Mouse (Mus musculus): Measurements from ENCODE around the gene Odf3l1. TPM values are rescaled to one million over a fixed set of nuclear protein-coding genes. Genes with fewer than 3 reads are reported as not detected.

The Odf3l1 gene
- total RNA-seq, 2 experiments from 2014 or later = not detected

- ATAC-seq (replicated peaks; ENCODE audit: poor library complexity, severe bottlenecking) = no peak
Observed at GRCm38 (mm10) chr9:56882818-56883217, 18.3 kb upstream of the Odf3l1 start.

DNA sequence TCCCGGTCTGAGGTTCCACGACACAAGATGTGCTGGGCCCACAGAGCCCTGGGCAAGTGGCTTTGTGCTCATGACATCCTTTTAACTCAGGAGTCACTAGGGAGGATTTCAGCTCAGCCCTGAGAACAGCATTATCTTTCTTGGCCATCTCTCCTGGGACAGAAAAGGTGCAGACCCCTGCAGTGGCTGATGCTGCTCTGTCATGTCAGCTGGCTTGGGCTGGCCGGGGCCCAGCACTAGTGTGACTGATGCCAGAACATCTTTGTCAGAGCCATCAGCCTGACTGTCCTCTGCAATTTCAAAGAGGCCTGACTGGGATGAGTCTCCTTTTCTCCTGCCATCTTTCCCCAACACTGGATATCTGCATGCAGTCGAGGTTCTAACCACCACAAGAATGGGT lies 17.8 kb upstream of the Odf3l1 start:
- no peak for ATAC-seq (replicated peaks; ENCODE audit: poor library complexity, severe bottlenecking)

DNA sequence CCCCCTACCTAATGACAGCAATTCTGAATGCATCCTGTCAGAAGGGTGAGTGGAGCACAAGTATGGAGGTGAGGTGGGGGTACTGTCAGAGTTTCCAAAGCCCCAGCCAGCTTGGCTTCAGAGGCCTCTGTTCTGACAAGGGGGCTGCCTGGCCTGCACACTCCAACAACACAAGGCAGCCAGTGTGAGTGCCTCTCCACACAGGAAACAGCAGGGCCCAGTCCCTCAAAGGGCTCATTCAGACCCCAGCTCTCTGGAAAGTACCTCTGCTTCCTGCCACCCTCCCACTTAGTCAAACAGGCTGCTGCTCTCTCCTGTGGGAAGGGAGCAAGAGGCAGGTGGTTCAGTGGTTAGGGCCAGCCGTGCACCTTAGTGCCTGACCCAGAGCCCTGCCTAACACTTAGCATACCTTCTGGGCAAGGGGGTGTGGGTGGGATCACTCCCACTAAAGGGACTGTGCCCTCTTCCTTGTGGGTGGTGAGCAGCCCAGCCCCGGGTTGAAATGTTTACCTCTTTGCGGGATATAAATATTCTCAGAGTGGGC lies 17.1 kb upstream of the Odf3l1 start:
- no peak for ATAC-seq (replicated peaks; ENCODE audit: poor library complexity, severe bottlenecking)

- no peak for ATAC-seq (replicated peaks; ENCODE audit: poor library complexity, severe bottlenecking)
Observed at GRCm38 (mm10) chr9:56880790-56881189, 16.3 kb upstream of the Odf3l1 start.

- ATAC-seq (replicated peaks; ENCODE audit: poor library complexity, severe bottlenecking) = no peak
Observed at GRCm38 (mm10) chr9:56877284-56877683, 12.8 kb upstream of the Odf3l1 start.

GRCm38 (mm10) chr9:56876784-56877183 lies 12.3 kb upstream of the Odf3l1 start:
- no peak for ATAC-seq (replicated peaks; ENCODE audit: poor library complexity, severe bottlenecking)

GRCm38 (mm10) chr9:56873097-56873496 lies 8.6 kb upstream of the Odf3l1 start:
- no peak for ATAC-seq (replicated peaks; ENCODE audit: poor library complexity, severe bottlenecking)

DNA sequence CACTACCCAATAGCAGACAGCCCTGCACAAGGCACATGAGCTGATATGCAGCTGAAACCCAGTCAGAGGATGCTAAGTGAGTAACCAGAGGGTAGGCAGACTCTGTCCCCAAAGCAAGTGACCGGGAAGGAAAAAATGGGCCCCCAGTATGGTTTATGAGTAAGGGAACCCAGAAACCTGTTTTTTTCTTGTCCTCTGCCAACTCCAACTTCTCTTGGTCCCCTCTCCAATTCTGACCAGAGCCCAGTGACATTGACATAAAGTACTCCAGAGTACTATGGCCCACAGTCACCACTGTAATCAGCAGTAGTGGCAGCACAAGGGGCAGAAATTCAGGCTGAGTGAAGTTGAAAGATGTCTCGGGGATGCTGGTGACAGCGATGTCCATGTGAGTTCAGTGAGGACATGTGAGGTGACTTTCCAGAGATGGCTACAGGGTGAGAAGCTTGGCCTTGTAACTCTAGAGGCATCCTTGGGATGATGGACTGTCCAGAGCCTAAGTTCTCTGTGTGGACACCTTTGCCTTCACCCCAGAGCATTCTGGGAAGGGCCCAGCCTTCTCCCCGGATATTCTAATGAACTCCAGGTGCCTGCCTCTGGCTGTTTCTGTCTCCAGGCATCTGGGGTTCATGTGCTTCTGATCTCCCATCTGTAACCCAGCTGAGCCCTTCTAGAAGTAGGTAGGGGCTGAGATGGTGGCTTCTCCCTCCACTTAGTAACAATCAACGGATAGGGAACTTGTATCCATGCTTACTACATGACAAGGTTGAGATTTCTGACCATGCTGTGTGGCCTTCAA lies 7.8 kb upstream of the Odf3l1 start:
- ATAC-seq (replicated peaks; ENCODE audit: poor library complexity, severe bottlenecking) = no peak

GRCm38 (mm10) chr9:56871191-56871590 lies 6.7 kb upstream of the Odf3l1 start:
- ATAC-seq (replicated peaks; ENCODE audit: poor library complexity, severe bottlenecking) = no peak

GRCm38 (mm10) chr9:56870778-56871177 lies 6.3 kb upstream of the Odf3l1 start:
- ATAC-seq (replicated peaks; ENCODE audit: poor library complexity, severe bottlenecking) = no peak

DNA sequence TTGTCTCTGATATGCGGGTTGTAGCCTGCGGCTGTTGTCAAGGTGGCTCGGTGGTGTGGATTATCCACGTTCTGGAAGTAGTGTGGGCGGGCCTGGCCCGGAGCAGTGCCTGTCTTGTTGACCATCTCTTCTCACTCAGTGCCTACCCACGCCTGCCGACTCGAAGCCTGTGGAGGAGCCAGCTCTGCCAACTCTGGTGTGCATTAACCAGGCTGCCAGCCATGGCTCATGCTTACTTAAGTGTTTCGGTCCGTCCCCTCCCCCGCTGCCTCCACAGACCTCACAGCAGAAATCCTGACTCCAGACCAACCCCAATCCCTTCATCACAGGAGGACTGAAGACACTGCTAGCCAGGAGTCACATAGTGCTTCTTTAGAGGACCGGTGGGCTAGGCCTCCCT lies 5.1 kb upstream of the Odf3l1 start:
- no peak for ATAC-seq (replicated peaks; ENCODE audit: poor library complexity, severe bottlenecking)

DNA sequence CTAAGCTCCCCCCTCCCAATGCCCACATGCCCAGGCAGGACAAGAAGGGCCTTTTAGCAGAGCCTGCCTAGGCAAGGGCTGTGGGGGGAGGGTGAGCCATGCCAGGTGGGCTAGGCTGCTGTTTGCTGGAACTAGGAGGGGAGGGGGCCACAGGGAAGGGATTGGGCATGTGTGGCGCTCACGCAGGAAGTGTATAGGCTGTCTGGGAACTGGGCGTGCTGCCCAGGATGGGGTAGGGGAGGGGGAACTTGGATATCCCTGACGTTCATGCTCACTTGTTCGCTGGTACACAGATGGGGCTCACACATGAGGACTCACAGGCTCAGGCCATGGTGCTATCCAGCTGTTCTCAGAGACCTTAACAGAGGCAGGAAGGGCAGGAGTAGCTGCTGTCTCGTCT lies 3.8 kb upstream of the Odf3l1 start:
- no peak for ATAC-seq (replicated peaks; ENCODE audit: poor library complexity, severe bottlenecking)

GRCm38 (mm10) chr9:56866430-56866829 lies 2.0 kb upstream of the Odf3l1 start:
- no peak for ATAC-seq (replicated peaks; ENCODE audit: poor library complexity, severe bottlenecking)

DNA sequence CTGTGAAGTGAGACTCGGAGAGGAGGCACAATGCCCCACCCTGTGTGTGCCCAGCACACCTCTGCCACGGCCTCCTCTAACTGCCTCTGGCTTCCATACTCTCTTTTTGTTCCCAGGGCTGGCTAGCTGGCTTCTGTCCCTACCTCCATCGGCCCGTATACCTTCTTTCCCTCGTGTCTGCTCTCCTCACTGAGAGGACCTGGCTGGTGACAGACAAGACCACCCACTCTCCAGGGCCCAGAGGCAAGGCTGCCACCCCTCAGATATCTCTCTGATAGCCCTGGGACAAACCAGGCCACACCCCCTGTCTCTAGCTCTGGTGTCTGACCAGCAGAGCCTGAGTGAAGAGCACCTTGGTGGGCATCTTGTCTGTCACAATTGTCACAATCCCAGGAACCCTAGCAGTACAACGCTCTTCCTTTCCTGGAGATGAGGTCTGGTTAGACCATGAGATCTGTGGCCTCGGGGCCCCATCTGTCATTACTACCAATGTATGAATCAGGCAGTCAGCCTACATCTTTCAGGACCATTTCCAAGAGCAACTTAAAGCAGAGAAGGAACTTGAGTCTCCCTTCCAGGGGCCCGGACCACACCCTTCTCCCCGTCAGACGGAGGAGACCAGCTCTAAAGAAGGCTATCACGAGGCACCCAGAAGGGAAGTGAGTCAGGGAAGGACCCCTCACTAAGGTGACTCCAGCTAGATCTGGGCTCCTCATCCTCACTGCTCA lies 1.4 kb upstream of the Odf3l1 start:
- no peak for ATAC-seq (replicated peaks; ENCODE audit: poor library complexity, severe bottlenecking)

GRCm38 (mm10) chr9:56864832-56865231 lies 353 bp upstream of the Odf3l1 start, which contains the start of gene Cspg4:
Gene Cspg4, plus strand, starts transcription at chr9:56865033.
- no peak for ATAC-seq (replicated peaks; ENCODE audit: poor library complexity, severe bottlenecking)

DNA sequence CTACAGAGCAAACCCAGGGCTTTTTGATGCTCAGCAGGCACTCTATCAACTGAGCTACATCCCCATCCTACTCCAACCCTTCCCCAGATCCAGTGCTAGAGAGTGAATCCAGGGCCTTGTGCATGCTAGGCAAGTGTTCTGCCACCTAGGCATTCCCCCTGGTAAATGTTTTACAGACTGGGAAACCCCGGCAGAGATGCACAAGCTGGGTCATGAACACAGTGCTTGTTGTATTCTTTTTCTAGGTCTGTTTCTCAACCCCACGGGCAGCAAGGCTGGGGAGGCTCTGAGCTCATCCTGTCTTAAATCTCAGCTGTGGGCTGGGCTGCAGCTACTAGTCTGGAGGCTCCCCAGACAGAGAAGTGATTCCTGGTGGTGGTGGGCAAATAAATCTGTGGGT lies 1.6 kb downstream of the Odf3l1 start:
- no peak for ATAC-seq (replicated peaks; ENCODE audit: poor library complexity, severe bottlenecking)

DNA sequence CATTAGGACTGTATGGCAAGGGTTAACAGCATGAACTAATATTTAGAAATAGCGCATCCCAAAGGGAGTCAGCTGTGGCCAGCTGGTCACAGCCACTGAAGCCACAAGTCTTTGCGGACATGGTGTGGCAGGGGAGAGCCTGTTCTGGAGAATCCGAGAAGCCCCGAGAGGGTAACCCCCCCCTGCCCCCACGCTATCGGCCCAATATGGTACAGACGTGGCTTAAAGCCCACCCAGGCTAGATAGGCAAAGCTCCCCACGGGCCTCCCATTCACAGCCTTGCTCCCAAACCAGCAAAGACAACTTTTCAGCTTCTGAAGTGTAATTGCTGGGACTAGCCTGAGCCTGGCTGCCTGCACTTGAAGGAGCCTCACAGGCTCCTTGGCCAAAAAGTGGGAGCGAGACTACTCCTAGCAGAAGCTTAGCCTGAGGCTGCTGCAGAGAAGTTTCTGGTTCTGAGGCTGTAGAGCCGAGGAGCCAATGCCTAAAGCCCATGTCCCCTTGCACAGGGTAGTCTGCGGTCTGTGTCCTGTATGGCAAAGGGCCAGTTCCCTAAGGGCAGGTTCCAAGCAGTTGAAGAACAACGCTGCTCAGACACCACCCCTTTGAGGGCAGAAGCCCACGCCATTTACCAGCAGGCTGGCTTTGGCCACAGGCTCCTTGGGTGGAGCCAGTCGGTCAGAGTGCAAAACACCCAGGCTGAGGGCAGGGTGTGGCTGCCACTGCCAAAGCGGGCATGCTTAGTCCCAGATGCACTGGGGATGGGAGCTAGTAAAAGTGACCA lies 3.8 kb downstream of the Odf3l1 start:
- no peak for ATAC-seq (replicated peaks; ENCODE audit: poor library complexity, severe bottlenecking)

- no peak for ATAC-seq (replicated peaks; ENCODE audit: poor library complexity, severe bottlenecking)
Observed at GRCm38 (mm10) chr9:56860035-56860434, 4.4 kb downstream of the Odf3l1 start.

GRCm38 (mm10) chr9:56857463-56857862 lies 7.0 kb downstream of the Odf3l1 start:
- no peak for ATAC-seq (replicated peaks; ENCODE audit: poor library complexity, severe bottlenecking)

- no peak for ATAC-seq (replicated peaks; ENCODE audit: poor library complexity, severe bottlenecking)
Observed at GRCm38 (mm10) chr9:56851778-56852177, 12.7 kb downstream of the Odf3l1 start.

DNA sequence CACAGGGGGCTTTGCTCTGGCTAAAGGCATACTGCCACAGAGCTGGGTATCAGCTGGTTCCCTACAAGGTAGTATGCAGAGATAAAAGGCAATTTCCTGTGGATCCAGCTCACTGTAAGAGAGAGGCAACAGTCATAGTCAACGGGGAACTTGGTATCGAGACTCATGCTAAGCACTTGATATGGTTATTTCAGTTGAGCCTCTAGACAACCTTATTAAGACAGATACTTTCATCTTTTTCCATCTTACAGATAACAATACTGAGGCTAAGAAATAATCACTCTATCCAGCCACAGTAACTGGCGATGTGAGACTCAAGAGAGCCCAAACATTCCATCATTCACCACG lies 13.6 kb downstream of the Odf3l1 start:
- ATAC-seq (replicated peaks; ENCODE audit: poor library complexity, severe bottlenecking) = no peak
